Mouse (Mus musculus): ENCODE data around the gene Fcrla. TPM values are rescaled to one million over a fixed set of nuclear protein-coding genes. Genes with fewer than 3 reads are reported as not detected.

The Fcrla gene
- total and polyA plus RNA-seq, 3 experiments = 10.6 to 30.6 (median 17.7) TPM

DNA sequence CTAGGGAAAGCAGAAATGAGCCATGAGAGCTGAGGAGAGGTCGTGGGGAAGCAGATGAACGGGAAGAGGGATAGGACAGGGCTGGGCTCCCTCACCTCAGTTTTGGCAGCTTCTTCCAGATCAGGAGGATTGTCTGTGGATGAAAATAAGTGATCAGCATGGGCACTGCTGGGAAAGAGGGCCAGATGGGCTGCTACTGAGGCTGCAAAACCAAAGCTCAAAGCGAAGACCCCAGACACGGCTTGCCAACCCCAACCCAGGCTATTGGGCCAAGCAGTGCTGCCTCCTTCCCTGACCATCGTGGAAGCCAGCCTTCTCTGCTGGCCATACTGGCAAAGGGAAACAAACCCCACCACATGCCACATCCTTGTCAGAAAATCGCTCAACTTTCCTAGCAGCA, 33.7 kb upstream of the Fcrla start:
- dilution Hi-C loops (cut with MboI; ENCODE audit: extremely low pct_ligation_motif_present, extremely low pct_unique_long_range_greater_than_20kb, low sequenced_read_pairs) = no loop called here

DNA sequence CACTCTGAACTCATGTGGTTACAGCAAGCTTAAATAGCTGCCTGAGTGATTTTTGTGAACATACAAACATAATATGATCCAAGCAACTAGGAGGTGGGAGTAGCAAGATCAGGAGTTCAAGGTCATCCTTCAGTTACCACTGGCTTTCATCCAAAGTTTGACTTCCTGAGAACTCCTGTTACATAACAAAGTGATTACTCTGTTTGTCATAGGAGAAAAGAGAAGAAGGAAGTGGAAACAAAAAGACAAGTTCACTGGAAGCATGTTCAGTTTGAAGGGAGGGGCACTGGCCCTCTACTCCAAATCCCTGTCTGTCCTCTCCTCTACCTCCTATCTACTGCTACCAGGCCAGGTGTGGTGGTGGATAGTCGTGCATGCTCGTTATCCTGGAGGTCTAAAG, 32.4 kb upstream of the Fcrla start:
- Histone ChIP-seq H3K4me3 (replicated peaks in 1 of 3; ENCODE audit: low read depth in 2 of 3, low read length in 2 of 3, poor library complexity in 1 of 3) (no peak overlapping the region), H3K27me3 (replicated peaks) (no peaks in the 10 kb centered on the region), H3K9ac (ENCODE audit: insufficient read depth, low read depth) (no peak overlapping the region), H3K27ac (ENCODE audit: insufficient read depth, low read depth) (no peak overlapping the region), H3K4me2 (ENCODE audit: insufficient read depth, low read depth, poor library complexity, severe bottlenecking) (no peak overlapping the region), H3K36me3 (replicated peaks in 1 of 2; ENCODE audit: control insufficient read depth in 1 of 2, insufficient read depth in 1 of 2, low read length in 1 of 2) (peaks cover 7 to 44% of the 10 kb centered on the region in 2 experiments), H3K4me1 (ENCODE audit: control insufficient read depth in 1 of 2, insufficient read depth in 2 of 2) (peaks cover 0 to 15% of the 10 kb centered on the region in 2 experiments; a peak in 2 of 4 replicates), H3K9me3 (replicated peaks; ENCODE audit: low read length) (no peaks in the 10 kb centered on the region), H3K79me2 (replicated peaks; ENCODE audit: control insufficient read depth, extremely low read depth, insufficient read depth, poor library complexity, severe bottlenecking) (no peaks in the 10 kb centered on the region)
- no peak for TF ChIP-seq ELF1 (IDR thresholded peaks at IDR 0.05; ENCODE audit: low read depth, low read length)
- TF ChIP-seq USF2 (conservative IDR thresholded peaks at IDR 0.05; ENCODE audit: low read depth, low read length) = no peak
- no peak for TF ChIP-seq POLR2AphosphoS2 (IDR thresholded peaks at IDR 0.05; ENCODE audit: low read depth, low read length)
- no peak for TF ChIP-seq HCFC1 (IDR thresholded peaks at IDR 0.05; ENCODE audit: low read depth, low read length)
- no peak for TF ChIP-seq E2F4 (IDR thresholded peaks at IDR 0.05; ENCODE audit: insufficient replicate concordance, low read depth, low read length)
- TF ChIP-seq EP300 (IDR thresholded peaks at IDR 0.05; ENCODE audit: low read length) = no peak
- TF ChIP-seq TBP (conservative IDR thresholded peaks at IDR 0.05; ENCODE audit: low read depth, low read length) = no peak
- TF ChIP-seq GABPA (IDR thresholded peaks at IDR 0.05; ENCODE audit: insufficient replicate concordance, low read depth, low read length) = no peak
- no peak for DNase-seq (ENCODE audit: extremely low read depth)
- dilution Hi-C loops (cut with MboI; ENCODE audit: extremely low pct_ligation_motif_present, extremely low pct_unique_long_range_greater_than_20kb, low sequenced_read_pairs) (no loop called here), in situ Hi-C loops (cut with MboI; ENCODE audit: low pct_ligation_motif_present, low pct_unique_long_range_greater_than_20kb, low sequenced_read_pairs) (no loop called here)

More for the DNA sequence above, 33.7 kb upstream of the Fcrla start:
- peaks cover 0 to 15% of the 10 kb centered on the region in 2 experiments; a peak in 2 of 4 replicates for H3K4me1 ChIP-seq (ENCODE audit: control insufficient read depth in 1 of 2, insufficient read depth in 2 of 2)
- H3K36me3 ChIP-seq (replicated peaks in 1 of 2; ENCODE audit: control insufficient read depth in 1 of 2, insufficient read depth in 1 of 2, low read length in 1 of 2) = peaks cover 16 to 56% of the 10 kb centered on the region in 2 experiments
- no peak overlapping the region for H3K4me2 ChIP-seq (ENCODE audit: insufficient read depth, low read depth, poor library complexity, severe bottlenecking)
- H3K27ac ChIP-seq (ENCODE audit: insufficient read depth, low read depth) = no peak overlapping the region
- no peaks in the 10 kb centered on the region for H3K9me3 ChIP-seq (replicated peaks; ENCODE audit: low read length)
- H3K79me2 ChIP-seq (replicated peaks; ENCODE audit: control insufficient read depth, extremely low read depth, insufficient read depth, poor library complexity, severe bottlenecking) = no peaks in the 10 kb centered on the region
- in situ Hi-C loops (cut with MboI; ENCODE audit: low pct_ligation_motif_present, low pct_unique_long_range_greater_than_20kb, low sequenced_read_pairs) = no loop called here
- no peak for TF ChIP-seq MYC (IDR thresholded peaks at IDR 0.05; ENCODE audit: low read depth, low read length)
- TF ChIP-seq POLR2AphosphoS2 (IDR thresholded peaks at IDR 0.05; ENCODE audit: low read depth, low read length) = no peak
- TF ChIP-seq JUN (IDR thresholded peaks at IDR 0.05; ENCODE audit: insufficient read depth, low read depth, low read length) = no peak
- TF ChIP-seq SMC3 (IDR thresholded peaks at IDR 0.05; ENCODE audit: low read depth, low read length) = no peak
- no peak for TF ChIP-seq UBTF (IDR thresholded peaks at IDR 0.05; ENCODE audit: low read depth, low read length)
- no peak for TF ChIP-seq USF2 (conservative IDR thresholded peaks at IDR 0.05; ENCODE audit: low read depth, low read length)
- no peak for TF ChIP-seq PAX5 (IDR thresholded peaks at IDR 0.05; ENCODE audit: low read length)
- TF ChIP-seq CTCF (conservative IDR thresholded peaks at IDR 0.05 in 1 of 2, IDR thresholded peaks at IDR 0.05 in 1 of 2; ENCODE audit: low read depth in 2 of 2, low read length in 2 of 2) = no peak
- no peak for TF ChIP-seq JUND (conservative IDR thresholded peaks at IDR 0.05; ENCODE audit: low read depth, low read length)
- TF ChIP-seq IRF4 (IDR thresholded peaks at IDR 0.05; ENCODE audit: low read depth, low read length) = no peak
- TF ChIP-seq RCOR1 (conservative IDR thresholded peaks at IDR 0.05; ENCODE audit: low read depth, low read length) = no peak
- TF ChIP-seq GABPA (IDR thresholded peaks at IDR 0.05; ENCODE audit: insufficient replicate concordance, low read depth, low read length) = no peak
- no peak overlapping the region for H3K4me3 ChIP-seq (replicated peaks in 1 of 3; ENCODE audit: low read depth in 2 of 3, low read length in 2 of 3, poor library complexity in 1 of 3)
- H3K27me3 ChIP-seq (replicated peaks) = no peaks in the 10 kb centered on the region
- DNase-seq (ENCODE audit: extremely low read depth) = no peak
- H3K9ac ChIP-seq (ENCODE audit: insufficient read depth, low read depth) = no peak overlapping the region
